Mouse (Mus musculus): ENCODE results near the gene Cyb5d1.

Gene Cyb5d1

DNA sequence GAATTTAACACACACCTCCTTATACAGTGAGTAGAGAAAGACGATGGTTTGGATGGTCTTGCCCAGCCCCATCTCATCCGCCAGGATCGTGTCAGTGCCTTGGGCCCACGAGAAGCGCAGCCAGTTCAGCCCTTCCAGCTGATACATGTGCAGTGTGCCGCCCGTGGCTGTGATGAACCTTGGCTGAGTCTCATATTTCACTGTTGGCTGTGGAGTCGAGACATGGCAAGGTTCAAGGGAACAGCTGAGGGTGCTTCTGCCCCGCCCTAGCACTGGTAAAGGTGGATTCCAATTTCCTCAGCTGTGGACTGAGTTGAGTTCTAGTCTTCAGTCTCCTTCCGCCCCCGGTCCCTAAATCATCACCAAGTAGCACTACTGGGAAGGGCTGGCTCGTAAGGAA is 37.7 kb downstream of the Cyb5d1 start:
- DNase-seq (ENCODE audit: low spot score in 2 of 2) = no peak

DNA sequence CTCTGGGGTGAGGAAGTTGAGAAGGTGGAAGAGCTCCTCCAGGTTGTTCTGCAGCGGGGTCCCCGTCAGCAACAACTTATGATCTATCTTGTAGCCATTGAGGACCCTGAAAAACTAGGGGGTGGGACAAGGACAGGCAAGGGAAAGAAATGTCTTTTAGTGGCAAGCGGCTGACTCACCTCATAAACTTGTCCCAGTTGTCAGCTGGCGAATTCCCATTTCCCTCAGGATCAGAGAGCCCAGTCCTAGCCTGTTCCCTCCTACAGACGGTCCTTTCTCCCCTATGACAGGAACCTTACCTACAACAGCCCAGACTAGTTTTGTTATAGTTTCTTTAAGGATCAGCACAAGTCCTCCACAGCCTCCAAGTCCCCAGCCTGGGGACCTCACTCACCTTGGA is 38.9 kb downstream of the Cyb5d1 start:
- DNase-seq (ENCODE audit: low spot score in 2 of 2) = no peak

DNA sequence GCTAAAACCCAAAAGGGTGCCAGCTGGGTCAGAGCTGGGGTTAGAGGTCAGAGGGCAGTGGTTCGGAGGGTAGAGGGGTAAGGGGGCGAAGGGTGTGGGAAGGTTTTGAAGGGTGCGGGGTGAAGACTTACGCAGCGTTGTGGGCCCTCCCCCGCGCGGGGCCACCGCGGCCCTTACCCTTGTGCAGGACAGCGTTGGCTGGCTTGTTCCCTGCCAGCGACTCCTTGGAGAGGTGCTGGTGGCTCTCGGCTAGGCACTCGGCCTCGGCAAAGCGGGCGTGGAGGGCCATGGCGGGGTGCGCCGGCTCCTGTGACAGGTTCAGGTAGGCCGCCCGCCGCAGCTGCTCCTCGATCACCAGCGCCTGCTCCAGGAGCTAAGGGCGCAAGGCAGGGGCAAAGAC is 49.0 kb downstream of the Cyb5d1 start:
- no peak for DNase-seq (ENCODE audit: low spot score in 2 of 2)

Data from thymus, postnatal 10 days (tissue).